Mouse (Mus musculus) heart, embryonic 15.5 days (tissue): ENCODE data around the gene Gna15. TPM values are rescaled to one million over a fixed set of nuclear protein-coding genes. Genes with fewer than 3 reads are reported as not detected.
A peak's percentile ranks its signal among the peaks of the same experiment; 100 is the strongest.

Source experiments
- ATAC-seq: fragments of 200-750 bp; cut with Nextera tagmentation; replicated peaks from 2 replicates; pipeline ENCODE4 v1.8.0; 2017; ENCODE audit warnings: low read depth, moderate TSS enrichment; ENCODE audit not compliant: insufficient number of reproducible peaks, insufficient read depth, low FRiP score
- H3K27ac ChIP-seq: fragments of 300-500 bp; sonication (generic); 2 replicates; pipeline ENCODE4 v1.5.1; 2015; ENCODE audit warnings: mild to moderate bottlenecking, inconsistent platforms
- H3K27me3 ChIP-seq: fragments of 300-500 bp; sonication (generic); 2 replicates; pipeline ENCODE4 v1.6.1; 2015; ENCODE audit warnings: inconsistent platforms
- H3K36me3 ChIP-seq: fragments of 300-500 bp; sonication (generic); 2 replicates; pipeline ENCODE4 v1.6.1; 2015; ENCODE audit warnings: mild to moderate bottlenecking, inconsistent platforms
- H3K4me1 ChIP-seq: fragments of 300-500 bp; sonication (generic); replicated peaks from 2 replicates; pipeline ENCODE4 v1.6.1; 2015; ENCODE audit warnings: inconsistent platforms
- H3K4me2 ChIP-seq: fragments of 300-500 bp; sonication (generic); 2 replicates; pipeline ENCODE4 v1.6.1; 2015; ENCODE audit warnings: inconsistent platforms, mild to moderate bottlenecking, moderate library complexity
- H3K4me3 ChIP-seq: fragments of 300-500 bp; sonication (generic); 2 replicates; pipeline ENCODE4 v1.5.1; 2015; ENCODE audit warnings: mild to moderate bottlenecking, inconsistent platforms
- H3K9ac ChIP-seq: fragments of 300-500 bp; sonication (generic); 2 replicates; pipeline ENCODE4 v1.6.1; 2015; ENCODE audit warnings: mild to moderate bottlenecking, inconsistent platforms
- H3K9me3 ChIP-seq: fragments of 300-500 bp; sonication (generic); replicated peaks from 2 replicates; pipeline ENCODE4 v1.6.1; 2016; ENCODE audit warnings: inconsistent platforms
- WGBS: fragments of 180-500 bp; shearing (Covaris S2); methylation state at CpG from one replicate; pipeline ENCODE4 v1.1.7; 2015; ENCODE audit warnings: mixed read lengths; 5-methylcytosine and 5-hydroxymethylcytosine counted together
- polyA plus RNA-seq: library from polyadenylated mRNA; unstranded; fragments of >200 nt; fragmentation: Nextera tagmentation; extraction: Ambion mirVana; gene quantifications from 2 replicates; pipeline ENCODE4 v1.2.1, GENCODE M21; 2015

The Gna15 gene
- polyA plus RNA-seq, 1 experiment from 2014 or later: 0.64 TPM

DNA sequence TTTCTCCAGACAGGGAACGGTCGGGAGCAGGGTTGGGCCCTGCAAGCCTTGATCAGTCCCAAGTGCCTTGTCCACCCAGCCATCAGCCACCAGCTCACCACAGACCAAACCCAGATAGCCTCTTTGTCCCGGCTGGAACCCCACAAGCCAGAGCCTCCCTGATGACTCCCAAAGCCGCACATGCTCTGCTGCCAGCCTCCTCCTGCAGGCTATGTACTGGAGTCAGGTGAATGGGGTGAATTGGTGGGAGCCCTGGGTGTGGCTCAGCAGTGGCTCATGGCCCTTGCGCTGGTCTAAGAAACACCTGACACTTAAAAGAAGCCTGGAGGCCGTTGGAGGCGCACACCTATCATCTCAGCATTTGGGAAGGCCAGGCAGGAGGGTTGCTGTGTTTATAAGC lies 61.1 kb downstream of the Gna15 start:
- peaks cover 15% of the 10 kb centered on the region for H3K4me1 ChIP-seq
- WGBS: 75% methylated on average over 7 of the region's 7 CpGs
- no peaks in the 10 kb centered on the region for H3K36me3 ChIP-seq
- no peak for ATAC-seq
- H3K4me3 ChIP-seq: no peak overlapping the region
- H3K27me3 ChIP-seq: peaks cover 97% of the 10 kb centered on the region
- no peak overlapping the region for H3K27ac ChIP-seq
- no peak overlapping the region for H3K4me2 ChIP-seq
- H3K9me3 ChIP-seq: no peaks in the 10 kb centered on the region
- no peak overlapping the region for H3K9ac ChIP-seq

DNA sequence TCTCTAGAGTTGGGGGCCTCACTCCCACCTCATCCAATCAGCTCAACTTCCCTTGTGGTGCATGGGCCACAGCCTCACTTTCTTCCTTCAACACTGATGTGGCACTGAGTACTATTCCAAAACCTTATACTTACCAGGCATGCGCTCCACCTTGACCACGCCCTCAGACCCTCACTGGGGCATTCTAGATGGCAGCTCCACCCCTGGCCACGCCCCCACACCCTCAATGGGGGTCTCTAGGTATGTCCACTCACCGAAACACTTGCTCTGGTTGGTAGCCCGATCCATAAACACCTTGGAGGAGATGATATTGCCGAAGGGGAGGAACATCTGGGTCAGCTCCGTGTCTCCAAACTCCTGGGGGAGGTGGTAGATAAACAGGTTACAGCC lies 61.6 kb downstream of the Gna15 start:
- H3K4me1 ChIP-seq: peaks cover 15% of the 10 kb centered on the region
- peaks cover 97% of the 10 kb centered on the region for H3K27me3 ChIP-seq
- no peaks in the 10 kb centered on the region for H3K36me3 ChIP-seq
- H3K9ac ChIP-seq: no peak overlapping the region
- H3K9me3 ChIP-seq: no peaks in the 10 kb centered on the region
- H3K27ac ChIP-seq: no peak overlapping the region
- WGBS: 35% methylated on average over 7 of the region's 7 CpGs
- no peak for ATAC-seq
- no peak overlapping the region for H3K4me2 ChIP-seq
- H3K4me3 ChIP-seq: no peak overlapping the region

DNA sequence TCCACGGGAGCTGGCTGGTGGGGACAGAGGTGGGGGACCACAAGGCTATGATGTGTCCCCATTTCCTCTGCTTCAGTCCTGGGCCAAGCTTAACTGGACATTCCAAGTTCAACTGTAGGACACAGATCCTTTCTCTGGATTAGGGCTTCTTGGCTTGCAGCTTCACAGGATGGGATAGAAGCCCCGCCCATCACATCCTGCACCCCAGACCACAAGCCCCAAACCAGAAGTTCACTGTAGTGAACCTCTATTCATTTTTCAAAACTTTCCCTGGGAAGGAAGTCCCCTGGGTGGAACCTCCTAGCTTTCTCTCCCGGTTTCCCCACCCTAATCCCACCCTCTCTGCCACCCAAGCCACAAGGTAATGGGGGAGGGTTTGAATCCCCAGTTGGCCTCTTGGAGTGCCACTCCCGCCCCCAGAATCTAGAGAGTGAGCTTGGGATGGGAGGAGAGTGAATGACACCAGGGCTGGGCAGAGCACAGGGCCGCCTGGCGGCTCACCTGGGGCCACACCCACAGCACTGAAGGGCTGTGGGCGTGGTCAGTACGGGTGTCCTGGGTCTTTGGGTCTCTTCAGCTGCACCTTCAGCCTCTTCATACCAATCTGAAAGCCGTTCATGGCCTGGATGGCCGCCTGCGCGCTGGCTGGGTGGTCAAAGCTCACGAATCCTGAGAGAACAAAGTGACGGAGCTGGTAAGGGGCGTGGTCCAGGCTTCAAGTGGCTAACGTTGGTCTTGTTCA lies 62.2 kb downstream of the Gna15 start:
- H3K9me3 ChIP-seq: no peaks in the 10 kb centered on the region
- H3K27me3 ChIP-seq: peaks cover 97% of the 10 kb centered on the region
- peaks cover 15% of the 10 kb centered on the region for H3K4me1 ChIP-seq
- 5% methylated on average over 16 of the region's 16 CpGs for WGBS
- H3K4me3 ChIP-seq: no peak overlapping the region
- no peak overlapping the region for H3K4me2 ChIP-seq
- no peak overlapping the region for H3K27ac ChIP-seq
- no peak for ATAC-seq
- no peaks in the 10 kb centered on the region for H3K36me3 ChIP-seq
- H3K9ac ChIP-seq: no peak overlapping the region

DNA sequence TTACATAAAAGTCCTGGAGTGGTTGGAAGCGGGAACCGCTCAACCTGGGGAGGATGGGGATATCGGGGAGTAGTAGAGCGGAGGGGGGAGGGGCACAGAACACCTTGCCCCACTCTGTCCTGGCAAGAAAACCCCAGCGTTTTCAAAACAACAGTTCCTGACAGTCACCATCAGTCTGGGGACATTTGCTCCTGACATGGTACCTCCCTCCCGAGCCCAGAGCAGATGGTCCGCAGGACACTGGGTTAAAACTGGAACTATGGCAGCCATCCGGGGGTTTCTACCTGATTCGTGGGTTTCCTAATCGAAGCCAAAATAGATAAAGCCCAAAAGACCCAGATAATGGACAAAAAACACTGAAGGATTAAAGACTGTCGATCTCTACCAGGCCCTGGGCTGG lies 63.1 kb downstream of the Gna15 start:
- no peaks in the 10 kb centered on the region for H3K36me3 ChIP-seq
- H3K27ac ChIP-seq: no peak overlapping the region
- H3K9ac ChIP-seq: no peak overlapping the region
- 41% methylated on average over 11 of the region's 11 CpGs for WGBS
- H3K4me3 ChIP-seq: 0 out of 2 replicates have a peak overlapping the region, but pooled peaks have one; percentile 4
- H3K27me3 ChIP-seq: peaks cover 97% of the 10 kb centered on the region
- H3K4me1 ChIP-seq: peaks cover 15% of the 10 kb centered on the region
- H3K4me2 ChIP-seq: no peak overlapping the region
- ATAC-seq: no peak
- no peaks in the 10 kb centered on the region for H3K9me3 ChIP-seq

DNA sequence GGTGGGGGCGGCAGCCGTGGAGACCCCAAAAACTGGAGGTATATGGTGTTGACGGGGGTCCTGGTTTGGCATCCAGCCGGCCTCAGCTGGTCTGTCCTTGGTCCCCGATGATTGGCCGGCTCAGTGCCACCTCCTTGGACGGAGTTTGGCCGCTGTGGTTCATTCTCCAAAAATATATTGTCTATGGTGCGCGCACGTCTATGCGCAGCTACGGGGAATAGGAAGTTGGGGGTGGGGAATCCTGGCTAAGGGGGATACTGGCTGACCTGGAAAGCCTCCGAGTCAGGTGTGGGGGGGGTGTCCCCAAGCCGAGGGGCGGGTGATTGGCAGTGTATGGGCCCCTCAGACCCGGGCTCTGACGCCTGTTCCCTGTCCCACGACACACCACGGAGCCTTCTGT lies 63.6 kb downstream of the Gna15 start:
- Histone ChIP-seq H3K4me1 (peaks cover 15% of the 10 kb centered on the region), H3K9ac (no peak overlapping the region), H3K9me3 (no peaks in the 10 kb centered on the region), H3K4me3 (0 out of 2 replicates have a peak overlapping the region, but pooled peaks have one; percentile 4), H3K27ac (no peak overlapping the region), H3K36me3 (no peaks in the 10 kb centered on the region), H3K27me3 (peaks cover 97% of the 10 kb centered on the region), H3K4me2 (peak overlapping the region; percentile 18; the same call in 1 of the 2 replicates)
- WGBS: 20% methylated on average over 20 of the region's 20 CpGs
- ATAC-seq: no peak

DNA sequence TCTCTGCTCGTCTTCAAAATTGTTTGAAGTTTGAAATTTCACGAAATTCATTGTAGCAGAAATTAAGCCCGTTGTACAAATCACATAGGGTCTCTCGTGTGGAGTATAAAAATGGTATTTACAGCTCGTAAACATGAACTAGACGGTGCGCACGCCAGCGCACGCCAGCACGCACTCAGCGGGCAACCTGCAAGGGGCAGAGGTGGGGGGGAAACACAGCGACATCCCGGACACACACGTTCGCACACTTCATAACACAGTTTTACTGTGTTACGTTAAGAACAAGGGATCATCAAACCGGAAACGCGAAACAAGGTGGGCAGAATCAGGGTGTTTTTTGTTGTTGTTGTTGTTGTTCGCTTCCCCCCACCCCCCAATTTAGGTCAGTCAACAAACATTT lies 64.6 kb downstream of the Gna15 start:
- no peak overlapping the region for H3K4me3 ChIP-seq
- no peak overlapping the region for H3K4me2 ChIP-seq
- H3K9me3 ChIP-seq: no peaks in the 10 kb centered on the region
- H3K27me3 ChIP-seq: peaks cover 97% of the 10 kb centered on the region
- WGBS: 69% methylated on average over 21 of the region's 21 CpGs
- no peak overlapping the region for H3K27ac ChIP-seq
- no peak overlapping the region for H3K9ac ChIP-seq
- no peaks in the 10 kb centered on the region for H3K36me3 ChIP-seq
- no peak for ATAC-seq
- H3K4me1 ChIP-seq: peaks cover 13% of the 10 kb centered on the region

DNA sequence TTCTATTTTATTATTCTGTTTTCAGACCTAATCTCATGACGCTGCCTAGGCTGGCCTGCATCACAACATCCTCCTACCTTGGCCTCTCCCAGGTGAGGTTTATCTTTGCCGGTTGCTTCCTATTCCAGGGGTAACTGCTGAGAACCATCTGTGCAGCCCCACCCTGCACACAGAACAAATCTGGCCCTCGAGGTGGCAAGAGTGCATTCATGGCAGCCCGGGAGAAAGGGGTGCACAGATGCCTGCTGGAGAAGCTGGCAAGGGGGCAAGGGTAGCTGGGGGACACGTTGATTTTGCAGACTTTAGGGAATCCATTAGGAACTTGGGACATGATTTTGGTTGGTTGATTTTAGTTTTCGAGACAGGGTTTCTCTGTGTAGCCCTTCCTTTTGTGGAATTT lies 65.8 kb downstream of the Gna15 start:
- no peak overlapping the region for H3K4me2 ChIP-seq
- 75% methylated on average over 6 of the region's 6 CpGs for WGBS
- peaks cover 9% of the 10 kb centered on the region for H3K4me1 ChIP-seq
- H3K27ac ChIP-seq: no peak overlapping the region
- H3K4me3 ChIP-seq: no peak overlapping the region
- no peaks in the 10 kb centered on the region for H3K36me3 ChIP-seq
- ATAC-seq: no peak
- no peak overlapping the region for H3K9ac ChIP-seq
- H3K9me3 ChIP-seq: no peaks in the 10 kb centered on the region
- peaks cover 97% of the 10 kb centered on the region for H3K27me3 ChIP-seq

DNA sequence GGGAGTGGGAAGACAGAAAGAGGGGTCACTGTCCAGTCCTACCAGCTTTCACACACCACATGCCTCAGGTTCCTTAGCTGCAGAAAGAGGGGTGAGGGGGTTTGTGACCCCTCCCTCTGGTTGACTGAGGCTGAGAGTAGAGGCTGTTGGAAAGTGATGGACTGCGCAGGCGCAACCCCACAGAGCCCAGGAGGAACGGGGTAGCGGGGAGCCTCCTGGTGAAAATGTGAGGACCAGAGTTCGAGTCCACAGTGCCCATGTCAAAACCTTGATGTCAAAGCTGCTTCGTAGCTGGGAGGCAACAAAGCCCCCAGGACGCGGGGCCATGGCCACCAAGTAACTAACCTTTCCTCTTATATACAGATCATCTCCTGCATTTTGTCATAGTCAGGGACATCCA lies 66.4 kb downstream of the Gna15 start:
- Histone ChIP-seq H3K36me3 (no peaks in the 10 kb centered on the region), H3K4me1 (peaks cover 14% of the 10 kb centered on the region), H3K27ac (no peak overlapping the region), H3K4me3 (no peak overlapping the region), H3K4me2 (no peak overlapping the region), H3K9me3 (no peaks in the 10 kb centered on the region), H3K9ac (no peak overlapping the region), H3K27me3 (peaks cover 97% of the 10 kb centered on the region)
- WGBS: 82% methylated on average over 8 of the region's 8 CpGs
- no peak for ATAC-seq

DNA sequence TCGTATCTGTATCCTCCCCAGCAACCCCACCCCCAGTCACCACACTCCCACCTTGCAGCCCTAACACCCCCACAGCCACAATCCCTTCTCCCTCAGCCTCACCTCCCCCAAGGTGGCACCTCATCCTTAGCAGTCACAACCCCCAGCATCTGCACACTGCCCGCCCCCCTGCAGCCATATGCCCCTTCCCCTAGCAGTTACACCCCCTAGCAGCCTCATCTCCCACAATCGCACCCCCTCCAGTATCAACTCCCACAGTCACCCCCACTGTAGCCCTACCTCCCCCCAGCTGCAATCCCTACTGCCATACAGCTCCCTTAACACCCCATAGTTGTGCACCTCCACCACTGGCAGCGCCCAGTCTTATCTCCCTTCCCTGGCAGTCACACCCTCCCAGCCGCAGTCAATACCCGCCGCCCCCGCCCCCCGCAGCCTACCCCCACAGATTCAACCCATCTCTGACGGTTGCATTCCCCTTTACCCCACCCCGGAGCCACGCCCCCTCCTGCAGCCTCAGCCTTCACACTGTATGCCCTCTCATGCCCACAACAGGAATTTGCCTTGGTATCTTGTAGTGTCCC lies 67.0 kb downstream of the Gna15 start:
- Histone ChIP-seq H3K9ac (no peak overlapping the region), H3K4me1 (peaks cover 19% of the 10 kb centered on the region), H3K9me3 (no peaks in the 10 kb centered on the region), H3K36me3 (no peaks in the 10 kb centered on the region), H3K27ac (no peak overlapping the region), H3K4me2 (no peak overlapping the region), H3K27me3 (peaks cover 97% of the 10 kb centered on the region), H3K4me3 (no peak overlapping the region)
- WGBS: 34% methylated on average over 12 of the region's 12 CpGs
- ATAC-seq: no peak

DNA sequence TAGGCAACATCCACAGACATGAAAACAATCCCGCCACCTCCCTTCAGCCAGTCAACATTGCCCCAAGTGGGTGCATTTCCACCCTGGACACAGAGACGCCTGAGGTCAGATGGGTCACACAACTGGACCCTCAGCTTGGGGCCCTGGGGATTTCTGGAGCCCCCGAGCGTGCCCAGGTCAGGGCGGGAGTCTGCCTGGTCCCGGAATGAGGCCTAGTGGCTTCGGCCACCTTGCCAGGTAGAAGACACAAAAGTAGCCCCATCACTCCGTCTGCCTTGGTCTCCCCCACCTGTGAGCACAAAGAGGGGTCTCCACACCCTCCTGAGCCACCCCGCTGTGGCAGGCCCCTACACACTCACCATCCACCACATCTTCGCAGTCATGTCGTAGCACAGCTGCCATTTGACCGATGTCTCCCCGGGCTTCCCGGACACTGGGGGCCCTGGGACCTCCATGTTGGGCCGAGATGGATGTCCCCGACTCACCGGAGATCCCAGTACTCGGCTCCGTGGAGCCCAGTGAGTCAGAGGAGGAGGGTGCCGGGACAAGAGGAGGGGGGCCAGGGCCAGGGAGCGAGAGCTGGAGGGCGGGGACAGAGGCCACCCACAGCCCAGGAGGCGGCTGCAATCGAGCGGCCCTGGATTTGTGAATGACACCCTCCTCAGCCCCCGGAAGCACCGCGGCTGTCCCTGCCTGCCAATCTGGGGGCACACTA lies 68.7 kb downstream of the Gna15 start, which contains the start of gene Nfic:
TSS of gene Nfic (minus strand) at position 455 of the 715 bp plus-strand sequence.
- 54% methylated on average over 28 of the region's 28 CpGs for WGBS
- no peak within 1 kb of the TSS for H3K4me2 ChIP-seq
- no peak within 1 kb of the TSS for H3K27ac ChIP-seq
- no peak within 1 kb of the TSS for H3K9ac ChIP-seq
- H3K36me3 ChIP-seq: no peaks in the 10 kb centered on the region
- H3K9me3 ChIP-seq: no peaks in the 10 kb centered on the region
- H3K4me1 ChIP-seq: peaks cover 13% of the 10 kb centered on the region
- peaks cover 97% of the 10 kb centered on the region for H3K27me3 ChIP-seq
- no peak for ATAC-seq
- H3K4me3 ChIP-seq: no peak within 1 kb of the TSS

DNA sequence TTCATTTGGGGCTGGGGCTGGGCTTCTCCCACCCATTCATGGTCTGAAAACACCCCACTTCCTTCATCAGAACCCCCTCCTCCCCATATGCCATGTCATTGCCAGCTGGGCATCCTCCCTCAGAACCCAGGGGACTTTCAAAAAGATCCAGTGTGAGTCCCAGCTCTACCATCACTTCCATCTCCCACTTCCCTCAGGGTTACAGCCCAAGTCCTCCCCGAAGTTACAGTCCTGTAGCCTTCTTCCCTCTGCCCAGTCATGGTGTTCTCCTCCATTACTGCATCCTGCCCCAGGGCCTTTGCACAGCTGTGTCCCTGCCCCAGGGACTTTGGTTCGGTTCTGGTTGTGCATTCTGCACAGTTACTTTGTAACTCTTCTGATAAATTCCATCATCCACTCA lies 69.9 kb downstream of the Gna15 start:
- H3K9me3 ChIP-seq: no peaks in the 10 kb centered on the region
- no peak overlapping the region for H3K4me3 ChIP-seq
- no peak for ATAC-seq
- no peak overlapping the region for H3K9ac ChIP-seq
- peaks cover 88% of the 10 kb centered on the region for H3K27me3 ChIP-seq
- no peak overlapping the region for H3K4me2 ChIP-seq
- H3K27ac ChIP-seq: no peak overlapping the region
- H3K36me3 ChIP-seq: no peaks in the 10 kb centered on the region
- H3K4me1 ChIP-seq: peaks cover 11% of the 10 kb centered on the region
- 70% methylated on average over 2 of the region's 2 CpGs for WGBS
